Mouse (Mus musculus) frontal cortex, postnatal 36 days (tissue): Measurements from ENCODE around the gene Olfr1276.

Experiments used
- DNase-seq, 2 experiments: peaks; one replicate each; pipeline ENCODE4 v3.0.0; 2022; ENCODE audit warnings: low spot score in 2 of 2

The Olfr1276 gene

GRCm38 (mm10) chr2:111254216-111254615, at the start of gene Olfr1276:
Gene Olfr1276 (plus strand): TSS chr2:111254516.
- no peak for DNase-seq

GRCm38 (mm10) chr2:111229502-111229901, 24.8 kb upstream of the Olfr1276 start, which contains the start of gene 4930430A15Rik:
Gene 4930430A15Rik (minus strand): TSS chr2:111229602.
- DNase-seq: no peak

- DNase-seq: no peak
Observed at GRCm38 (mm10) chr2:111235186-111235585, 19.1 kb upstream of the Olfr1276 start, which contains the start of gene Olfr1275. Gene Olfr1275 (minus strand): TSS chr2:111235286.

GRCm38 (mm10) chr2:111274006-111274405, 19.7 kb downstream of the Olfr1276 start, which contains the start of gene Olfr1277:
Gene Olfr1277 (minus strand): TSS chr2:111274106.
- DNase-seq: no peak

GRCm38 (mm10) chr2:111289836-111290235, 35.5 kb downstream of the Olfr1276 start, which contains the start of gene Olfr1278:
Gene Olfr1278 (plus strand): TSS chr2:111290136.
- no peak for DNase-seq

GRCm38 (mm10) chr2:111298541-111298940, 44.2 kb downstream of the Olfr1276 start:
- no peak for DNase-seq

- no peak for DNase-seq
Observed at GRCm38 (mm10) chr2:111300374-111300773, 46.1 kb downstream of the Olfr1276 start, which contains the start of gene Olfr1279. Gene Olfr1279 (plus strand): TSS chr2:111300635.
